In the genomic region with DNA sequence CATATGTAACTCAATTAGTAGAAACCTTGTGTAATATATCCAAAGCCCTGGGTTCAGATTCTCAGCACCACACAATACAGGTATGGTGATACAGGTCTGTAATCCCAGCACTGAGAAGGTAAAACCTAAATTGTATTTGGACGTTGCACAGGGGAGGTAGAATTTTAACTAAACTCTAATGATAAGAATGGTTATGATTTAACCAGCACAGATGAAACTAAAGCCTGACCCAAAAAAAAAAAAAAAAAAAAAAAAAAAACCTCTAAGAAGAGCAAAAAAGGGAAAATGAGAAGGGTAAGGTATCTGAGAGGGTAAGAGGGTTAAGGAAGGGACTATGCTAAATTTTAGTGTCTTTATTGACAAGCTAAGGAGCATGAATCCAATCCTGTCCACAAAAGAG, we compare ENCODE assay signal across 25 mouse cellular contexts.
"Had no signal": no experiment of that assay in that cellular context is flagged by ENCODE, and none has a peak within 500 bp of the region (broad histone marks: within the 10 kb centered on the region; RNA-seq: fewer than 3 reads in every experiment).

No protein-coding gene starts in this region.

- H3K4me2 ChIP-seq: heart, embryonic 12.5 days; hindbrain, embryonic 12.5 days; hindbrain, embryonic 14.5 days; limb, embryonic 13.5 days; limb, embryonic 15.5 days; liver, embryonic 11.5 days; liver, embryonic 13.5 days; liver, embryonic 15.5 days had no signal

- H3K36me3 ChIP-seq: heart, embryonic 12.5 days; hindbrain, embryonic 10.5 days; hindbrain, embryonic 12.5 days; limb, embryonic 13.5 days; limb, embryonic 15.5 days; liver, embryonic 13.5 days; liver, embryonic 15.5 days had no signal

- H3K4me3 ChIP-seq: gastrocnemius, adult 2 months; heart, adult 2 months; heart, embryonic 12.5 days; hindbrain, embryonic 10.5 days; hindbrain, embryonic 12.5 days; limb, embryonic 13.5 days; limb, embryonic 15.5 days; liver, embryonic 13.5 days; liver, embryonic 15.5 days had no signal

- H3K9ac ChIP-seq: heart, embryonic 12.5 days; hindbrain, embryonic 12.5 days; hindbrain, embryonic 14.5 days; limb, embryonic 13.5 days; limb, embryonic 15.5 days; liver, embryonic 13.5 days; liver, embryonic 15.5 days had no signal

- H3K4me1 ChIP-seq: hindbrain, embryonic 10.5 days; hindbrain, embryonic 12.5 days; limb, embryonic 13.5 days; limb, embryonic 15.5 days had no signal

- H3K27me3 ChIP-seq: heart, embryonic 12.5 days; hindbrain, embryonic 12.5 days; limb, embryonic 13.5 days; limb, embryonic 15.5 days; liver, embryonic 13.5 days; liver, embryonic 15.5 days had no signal

- H3K9me3 ChIP-seq: heart, embryonic 12.5 days; hindbrain, embryonic 10.5 days; hindbrain, embryonic 12.5 days; limb, embryonic 13.5 days; limb, embryonic 15.5 days; liver, embryonic 13.5 days; liver, embryonic 15.5 days had no signal

- DNase-seq: gastrocnemius, adult 2 months; gastrocnemius, postnatal 10 days; gastrocnemius, postnatal 25 days; heart, adult 2 months; heart, postnatal 10 days; heart, postnatal 4 days; kidney, adult 11 months; kidney, adult 8-10 months; kidney, postnatal 14 days; kidney, postnatal 36 days; layer of hippocampus, adult 9-11 months; layer of hippocampus, postnatal 36 days; left cerebral cortex, postnatal 4 days; liver, embryonic 13.5 days had no signal

- H3K27ac ChIP-seq: gastrocnemius, adult 2 months; heart, adult 2 months; hindbrain, embryonic 10.5 days; hindbrain, embryonic 12.5 days; hindbrain, embryonic 14.5 days; hindbrain, postnatal 0 days; kidney, postnatal 0 days; limb, embryonic 13.5 days; limb, embryonic 15.5 days; liver, embryonic 13.5 days; liver, embryonic 15.5 days had no signal

- ATAC-seq: hindbrain, postnatal 0 days; intestine, embryonic 16.5 days had no signal
